Mouse (Mus musculus) Muller cell, postnatal 12 days (primary cell): ENCODE results near the gene Magi1.

Experiments
- DNase-seq: peaks from one replicate; pipeline ENCODE4 v3.0.0-alpha.2; 2015; ENCODE audit errors: inconsistent ontology term

The Magi1 gene

DNA sequence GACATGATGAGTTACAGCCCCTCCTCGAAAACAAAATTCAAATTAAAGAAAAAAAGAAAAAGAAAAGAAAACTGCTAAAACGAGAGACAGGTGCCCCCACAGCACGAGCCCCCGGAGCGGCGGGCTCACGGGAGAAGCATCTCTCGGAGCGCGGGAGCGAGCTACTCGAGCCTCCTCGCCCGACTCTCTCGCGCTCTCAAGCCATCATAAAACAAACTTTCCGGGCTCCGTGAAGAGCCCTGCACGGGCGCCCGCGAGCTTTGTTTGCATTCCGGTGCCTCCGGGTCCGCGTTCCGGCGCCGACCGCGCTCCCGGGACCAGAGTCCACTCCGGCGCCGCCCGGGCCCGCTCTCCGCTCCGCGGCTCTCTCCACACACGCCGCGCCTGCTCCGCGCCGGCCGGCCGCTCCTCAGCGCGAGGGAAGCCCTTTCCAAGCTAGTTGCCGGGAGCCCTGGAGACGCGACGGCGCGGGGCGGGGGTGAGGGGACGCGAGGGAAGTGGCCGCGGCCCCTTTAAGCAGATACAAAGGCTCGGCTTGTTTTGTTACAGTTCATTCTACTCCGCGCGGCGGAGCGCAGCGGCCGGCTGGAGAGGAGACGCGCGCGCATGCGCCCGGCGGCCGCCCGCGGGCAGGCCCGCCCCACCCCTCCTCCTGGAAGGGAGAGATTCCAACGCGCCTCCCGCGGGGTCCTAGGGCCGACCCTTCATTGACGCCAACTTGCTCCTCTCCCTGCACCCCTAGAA is at the start of gene Magi1:
Gene Magi1, minus strand, starts transcription at position 600 of the 744 bp plus-strand sequence.
- DNase-seq, result peak; percentile 98

DNA sequence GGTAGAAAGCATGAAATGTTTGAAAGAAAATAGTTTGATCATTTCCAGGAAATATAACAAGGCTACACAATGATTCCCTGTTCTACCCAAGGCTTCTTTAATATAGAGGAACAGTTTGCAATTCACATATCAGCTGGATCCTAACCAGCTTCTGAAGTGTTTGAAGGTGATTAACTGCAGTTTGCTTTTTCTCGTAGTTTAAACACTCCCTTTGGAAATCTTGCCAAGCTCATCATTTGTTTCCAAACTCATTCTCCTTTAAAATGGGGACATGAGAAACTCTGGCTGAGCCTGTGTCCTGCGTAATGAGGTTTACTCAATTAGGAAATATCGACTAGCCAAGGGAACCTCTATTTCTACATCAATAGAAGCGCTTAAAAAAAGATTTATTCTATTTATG is 43.4 kb upstream of the Magi1 start:
- no peak for DNase-seq

DNA sequence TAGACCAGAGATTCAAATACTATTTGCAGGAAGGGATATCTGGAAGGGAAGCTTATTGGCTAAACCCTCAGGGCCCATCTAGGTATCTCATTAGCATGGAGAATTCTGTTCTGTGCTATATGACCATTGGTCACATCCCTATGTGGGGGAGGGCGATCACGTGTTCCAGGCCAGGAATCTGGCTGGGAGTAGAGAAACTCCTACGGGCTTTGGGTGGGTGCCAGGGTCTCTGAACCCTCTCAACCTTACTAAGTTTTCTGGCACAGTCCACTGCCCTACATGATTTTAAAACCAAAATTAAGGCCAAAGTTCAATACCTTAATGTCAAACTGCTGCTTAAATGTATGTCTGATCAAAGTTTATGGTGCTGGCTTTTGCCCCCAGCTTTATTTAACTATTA is 33.2 kb upstream of the Magi1 start:
- no peak for DNase-seq

GRCm38 (mm10) chr6:94312285-94312684 is 28.6 kb upstream of the Magi1 start:
- DNase-seq, result peak; percentile 19

- DNase-seq, result peak; percentile 60
Measured at GRCm38 (mm10) chr6:94308498-94308897, 24.8 kb upstream of the Magi1 start.

DNA sequence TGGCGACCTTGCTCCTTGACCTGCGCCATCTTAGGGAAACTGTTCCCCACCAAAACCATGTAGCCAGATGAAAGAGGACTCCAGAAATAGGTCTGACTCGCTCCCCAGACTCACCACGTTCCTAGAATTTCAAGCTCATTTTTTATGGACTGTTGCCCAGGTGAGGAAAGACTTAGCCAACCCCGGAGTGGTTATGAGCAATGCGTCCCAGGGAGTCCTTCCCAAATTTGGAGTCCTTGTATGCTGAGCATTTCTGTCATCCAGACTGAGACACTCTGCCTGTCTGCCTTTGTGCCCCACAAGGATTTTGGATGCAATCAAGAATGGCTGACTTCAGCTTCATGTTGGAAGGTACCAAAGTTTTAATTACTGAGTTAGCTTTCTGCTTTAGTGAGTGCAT is 19.8 kb upstream of the Magi1 start:
- DNase-seq, result peak; percentile 86

GRCm38 (mm10) chr6:94301804-94302203 is 18.1 kb upstream of the Magi1 start:
- DNase-seq, result no peak

DNA sequence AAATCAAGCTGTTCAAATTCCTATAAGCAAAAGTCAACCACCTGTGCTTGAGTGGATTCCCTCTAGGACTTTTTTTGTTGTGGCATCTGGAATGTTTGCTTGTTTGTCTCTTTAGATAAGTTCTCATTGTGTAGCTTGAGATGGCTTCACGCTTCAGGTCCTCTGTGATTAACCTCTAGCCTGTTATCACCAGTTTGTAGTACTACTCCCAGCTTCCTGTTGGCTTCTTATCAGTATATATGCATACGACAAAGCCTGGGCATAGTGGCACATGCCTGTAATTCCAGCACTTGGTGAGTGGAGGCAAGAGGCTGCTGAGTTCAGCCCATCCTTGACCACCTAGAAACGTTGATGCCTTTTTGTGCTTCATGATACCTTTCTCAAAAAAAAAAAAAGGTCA is 16.8 kb upstream of the Magi1 start:
- no peak for DNase-seq

GRCm38 (mm10) chr6:94287387-94287786 is 3.7 kb upstream of the Magi1 start:
- DNase-seq, result no peak

- no peak for DNase-seq
Measured at GRCm38 (mm10) chr6:94286555-94286954, 2.8 kb upstream of the Magi1 start.

DNA sequence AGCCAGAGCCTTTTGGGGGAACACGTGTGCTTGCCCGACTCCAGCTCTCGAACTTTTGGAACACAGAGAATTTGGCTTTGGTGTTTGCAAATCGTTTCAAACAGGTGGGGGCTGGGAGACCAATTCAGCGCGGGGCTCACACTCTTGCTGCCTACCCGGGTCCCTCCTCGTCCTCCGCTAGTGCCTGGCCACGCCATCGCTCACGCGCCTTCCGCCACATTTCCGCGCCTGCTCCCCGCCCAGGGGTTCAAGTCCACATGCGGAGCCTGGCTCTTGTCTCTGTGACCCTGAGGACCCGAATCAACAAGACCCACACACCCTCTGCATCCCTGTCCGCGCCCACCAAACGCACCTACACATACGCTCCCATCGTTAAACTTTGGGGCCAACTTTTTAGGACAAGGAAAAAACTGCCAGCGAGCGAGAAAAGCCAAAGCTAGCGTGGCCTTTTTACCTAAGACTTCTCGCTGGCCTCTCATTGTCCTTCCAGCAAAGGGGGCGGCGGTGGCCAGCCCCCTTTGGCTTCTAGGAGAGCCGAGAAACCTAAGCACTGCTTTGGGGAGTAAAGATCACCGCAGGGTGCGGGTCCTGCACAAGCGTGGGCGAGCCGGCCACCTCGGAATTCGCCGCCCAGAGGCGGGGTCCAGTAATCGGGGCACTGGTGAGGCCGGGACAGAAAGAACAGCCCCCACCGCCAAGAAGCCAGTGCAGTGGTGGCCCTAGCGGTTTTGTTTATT is 540 bp upstream of the Magi1 start:
- peak; percentile 62 for DNase-seq

- peak; percentile 43 for DNase-seq
Measured at GRCm38 (mm10) chr6:94282301-94283241, 1.1 kb downstream of the Magi1 start.

- DNase-seq, result peak; percentile 26
Measured at GRCm38 (mm10) chr6:94281606-94282280, 2.0 kb downstream of the Magi1 start.

GRCm38 (mm10) chr6:94273941-94274340 is 9.8 kb downstream of the Magi1 start:
- DNase-seq, result no peak

- no peak for DNase-seq
Measured at GRCm38 (mm10) chr6:94270001-94270400, 13.7 kb downstream of the Magi1 start.

- DNase-seq, result no peak
Measured at GRCm38 (mm10) chr6:94269174-94269573, 14.5 kb downstream of the Magi1 start.

- DNase-seq, result no peak
Measured at GRCm38 (mm10) chr6:94265244-94265935, 18.3 kb downstream of the Magi1 start.

GRCm38 (mm10) chr6:94264183-94264941 is 19.4 kb downstream of the Magi1 start:
- DNase-seq, result no peak

- DNase-seq, result no peak
Measured at GRCm38 (mm10) chr6:94260831-94261230, 22.9 kb downstream of the Magi1 start.

DNA sequence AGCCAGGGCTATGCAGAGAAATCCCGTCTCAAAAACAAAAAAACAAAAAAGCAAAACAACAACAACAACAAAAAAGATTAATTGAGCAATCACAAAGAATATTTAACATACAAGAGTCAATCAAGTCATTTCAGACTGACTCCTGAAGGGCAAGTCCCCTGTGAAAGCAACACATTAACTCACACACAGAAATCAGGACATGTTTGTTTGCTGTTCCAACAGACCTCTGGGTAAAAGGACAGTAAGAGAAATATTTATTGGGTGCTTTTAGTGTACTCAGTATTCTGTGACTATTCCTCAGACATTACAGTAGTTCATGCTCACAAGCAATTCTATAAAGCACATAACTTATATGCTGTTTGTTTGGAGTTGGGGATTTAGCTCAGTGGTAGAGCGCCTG is 23.7 kb downstream of the Magi1 start:
- DNase-seq, result no peak
